Mouse (Mus musculus) neural tube, embryonic 12.5 days (tissue): ENCODE data around the gene 9130230L23Rik. TPM values are rescaled to one million over a fixed set of nuclear protein-coding genes. Genes with fewer than 3 reads are reported as not detected.
"Not testable (repeated sequence)": the region's sequence is repeated elsewhere in the genome, so short reads cannot be mapped to it uniquely, and the experiment has no call there.

Source experiments
- ATAC-seq: fragments of 200-750 bp; cut with Nextera tagmentation; 2 replicates; pipeline ENCODE4 v1.8.0; 2017; ENCODE audit warnings: low read depth, mild to moderate bottlenecking, moderate TSS enrichment, moderate library complexity; ENCODE audit not compliant: low FRiP score
- H3K27ac ChIP-seq: fragments of 300-500 bp; sonication (generic); 2 replicates; pipeline ENCODE4 v1.5.1; 2016
- H3K27me3 ChIP-seq: fragments of 300-500 bp; sonication (generic); replicated peaks from 2 replicates; pipeline ENCODE4 v1.6.1; 2016; ENCODE audit warnings: mild to moderate bottlenecking
- H3K36me3 ChIP-seq: fragments of 300-500 bp; sonication (generic); 2 replicates; pipeline ENCODE4 v1.6.1; 2016; ENCODE audit warnings: mild to moderate bottlenecking
- H3K4me1 ChIP-seq: fragments of 300-500 bp; sonication (generic); 2 replicates; pipeline ENCODE4 v1.6.1; 2016
- H3K4me2 ChIP-seq: fragments of 300-500 bp; sonication (generic); replicated peaks from 2 replicates; pipeline ENCODE4 v1.6.1; 2016; ENCODE audit warnings: mild to moderate bottlenecking
- H3K4me3 ChIP-seq: fragments of 300-500 bp; sonication (generic); 2 replicates; pipeline ENCODE4 v1.5.1; 2016
- H3K9ac ChIP-seq: fragments of 300-500 bp; sonication (generic); 2 replicates; pipeline ENCODE4 v1.6.1; 2016; ENCODE audit warnings: mild to moderate bottlenecking
- H3K9me3 ChIP-seq: fragments of 300-500 bp; sonication (generic); 2 replicates; pipeline ENCODE4 v1.6.1; 2016; ENCODE audit warnings: mild to moderate bottlenecking
- WGBS: fragments of 180-500 bp; shearing (Covaris S2); methylation state at CpG from one replicate; pipeline ENCODE4 v1.1.7; 2016; 5-methylcytosine and 5-hydroxymethylcytosine counted together
- polyA plus RNA-seq: library from polyadenylated mRNA; unstranded; fragments of >200 nt; fragmentation: Nextera tagmentation; extraction: Ambion mirVana; gene quantifications from 2 replicates; pipeline ENCODE4 v1.2.1, GENCODE M21; 2016

The 9130230L23Rik gene
- polyA plus RNA-seq, 1 experiment from 2014 or later, result 0.05 TPM

- Histone ChIP-seq H3K4me3 (no peak overlapping the region), H3K9ac (no peak overlapping the region), H3K4me2 (no peak overlapping the region), H3K4me1 (peaks cover 3% of the 10 kb centered on the region; the same call in 1 of the 2 replicates), H3K27me3 (no peaks in the 10 kb centered on the region), H3K36me3 (no peaks in the 10 kb centered on the region), H3K27ac (no peak overlapping the region), H3K9me3 (no peaks in the 10 kb centered on the region)
- ATAC-seq, result no peak
- 81% methylated on average over 7 of the region's 7 CpGs for WGBS
These were observed 4.0 kb downstream of the 9130230L23Rik start for GRCm38 (mm10) chr5:66000074-66000473.

- H3K4me1 ChIP-seq, result peaks cover 3% of the 10 kb centered on the region; the same call in 1 of the 2 replicates
- ATAC-seq, result no peak
- H3K9ac ChIP-seq, result no peak overlapping the region
- H3K4me3 ChIP-seq, result no peak overlapping the region
- no peaks in the 10 kb centered on the region for H3K27me3 ChIP-seq
- H3K9me3 ChIP-seq, result no peaks in the 10 kb centered on the region
- H3K36me3 ChIP-seq, result no peaks in the 10 kb centered on the region
- 92% methylated on average over 7 of the region's 7 CpGs for WGBS
- H3K27ac ChIP-seq, result no peak overlapping the region
- H3K4me2 ChIP-seq, result no peak overlapping the region
These were observed 5.0 kb downstream of the 9130230L23Rik start for GRCm38 (mm10) chr5:65999106-65999505.

GRCm38 (mm10) chr5:65997813-65998212 is 6.3 kb downstream of the 9130230L23Rik start:
- no peak overlapping the region for H3K4me3 ChIP-seq
- H3K36me3 ChIP-seq, result no peaks in the 10 kb centered on the region
- no peak overlapping the region for H3K4me2 ChIP-seq
- H3K9ac ChIP-seq, result no peak overlapping the region
- no peaks in the 10 kb centered on the region for H3K9me3 ChIP-seq
- H3K27me3 ChIP-seq, result no peaks in the 10 kb centered on the region
- no peak overlapping the region for H3K27ac ChIP-seq
- no peak for ATAC-seq
- H3K4me1 ChIP-seq, result peaks cover 3% of the 10 kb centered on the region; the same call in 1 of the 2 replicates

DNA sequence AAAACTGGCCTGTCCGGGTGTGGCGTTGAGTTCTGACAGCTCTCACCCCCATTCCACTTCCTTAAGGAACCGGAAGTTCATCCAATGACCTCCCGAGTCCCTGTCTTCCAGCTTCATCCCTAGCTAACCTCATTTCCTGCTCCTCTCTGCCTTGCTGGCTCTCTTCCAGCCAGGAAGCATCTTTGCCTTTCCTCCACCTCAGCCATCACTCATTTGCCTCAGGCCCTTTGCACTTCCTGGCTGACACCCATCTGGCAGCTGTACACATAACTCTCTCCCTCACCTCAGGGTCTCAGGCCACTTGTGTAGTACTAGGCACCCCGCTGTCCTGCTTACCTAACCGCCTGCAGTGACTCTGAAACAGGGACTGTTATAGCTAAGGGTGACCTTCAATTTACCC is 9.4 kb downstream of the 9130230L23Rik start:
- no peaks in the 10 kb centered on the region for H3K36me3 ChIP-seq
- no peaks in the 10 kb centered on the region for H3K27me3 ChIP-seq
- no peaks in the 10 kb centered on the region for H3K4me1 ChIP-seq
- H3K4me3 ChIP-seq, result no peak overlapping the region
- no peaks in the 10 kb centered on the region for H3K9me3 ChIP-seq
- ATAC-seq, result no peak
- whole genome bisulfite sequencing, result 83% methylated on average over 6 of the region's 6 CpGs
- no peak overlapping the region for H3K27ac ChIP-seq
- no peak overlapping the region for H3K9ac ChIP-seq
- H3K4me2 ChIP-seq, result no peak overlapping the region

DNA sequence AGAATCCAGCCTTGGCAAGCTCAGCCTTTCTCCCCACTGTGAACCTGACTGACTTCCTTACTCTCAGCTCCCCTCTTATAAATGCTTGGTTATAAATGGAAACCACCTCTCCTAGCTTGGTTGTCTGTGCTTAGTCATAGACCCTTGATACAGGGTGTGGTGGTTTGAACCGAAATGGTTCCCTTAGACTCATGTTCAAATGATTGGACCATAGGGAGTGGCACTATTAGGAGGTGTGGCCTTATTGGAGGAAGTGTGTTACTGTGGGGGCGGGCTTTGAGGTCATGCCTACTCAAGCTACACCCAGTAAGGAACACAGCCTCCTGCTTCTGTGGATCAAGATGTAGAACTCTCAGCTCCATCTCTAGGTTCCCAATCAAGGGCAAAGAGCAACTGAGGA is 12.9 kb downstream of the 9130230L23Rik start:
- Histone ChIP-seq H3K9me3 (no peaks in the 10 kb centered on the region), H3K36me3 (no peaks in the 10 kb centered on the region), H3K4me1 (no peaks in the 10 kb centered on the region), H3K9ac (no peak overlapping the region), H3K27ac (no peak overlapping the region), H3K4me2 (no peak overlapping the region), H3K27me3 (no peaks in the 10 kb centered on the region), H3K4me3 (no peak overlapping the region)
- ATAC-seq, result no peak
- WGBS, result 89% methylated on average over 2 of the region's 2 CpGs

DNA sequence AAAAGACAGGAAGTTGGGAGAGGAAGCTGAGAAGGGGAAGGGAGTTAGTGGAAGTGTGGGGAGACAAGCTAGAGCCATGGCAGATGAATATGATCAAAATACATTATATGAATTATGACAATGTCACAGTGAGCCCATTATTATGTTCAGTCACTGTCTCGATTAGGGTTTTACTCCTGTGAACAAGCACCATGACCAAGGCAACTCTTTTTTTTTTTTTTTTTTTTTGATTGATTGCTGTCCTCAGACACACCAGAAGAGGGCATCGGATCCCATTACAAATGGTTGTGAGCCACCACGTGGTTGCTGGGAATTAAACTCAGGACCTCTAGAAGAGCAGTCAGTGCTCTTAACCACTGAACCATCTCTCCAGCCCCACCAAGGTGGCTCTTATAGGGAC is 17.1 kb downstream of the 9130230L23Rik start:
- not testable (repeated sequence) for H3K4me3 ChIP-seq, H3K36me3 ChIP-seq, H3K27ac ChIP-seq, H3K9ac ChIP-seq, ATAC-seq, H3K4me1 ChIP-seq, H3K27me3 ChIP-seq, H3K4me2 ChIP-seq, H3K9me3 ChIP-seq
- WGBS, result 71% methylated on average over 3 of the region's 3 CpGs

DNA sequence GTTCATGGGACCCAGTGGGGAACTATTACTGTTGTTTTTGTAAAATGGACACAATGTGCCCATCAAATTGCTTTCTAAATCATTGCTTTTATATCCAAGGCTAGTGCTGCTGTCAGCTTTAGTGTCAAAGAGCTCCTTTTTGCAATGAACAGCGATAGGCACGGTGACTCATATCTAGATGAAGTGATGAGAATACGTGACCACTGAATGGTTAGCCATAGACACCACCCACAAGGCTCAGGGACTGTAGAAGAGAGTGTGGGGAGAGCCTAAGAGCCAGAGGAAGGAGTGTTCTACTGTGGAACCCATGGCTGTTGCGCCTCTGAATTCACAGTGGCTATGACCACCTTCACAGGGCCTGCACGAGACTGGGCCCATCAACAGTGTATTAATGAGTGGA is 17.7 kb downstream of the 9130230L23Rik start:
- no peak for ATAC-seq
- Histone ChIP-seq H3K9me3 (no peaks in the 10 kb centered on the region), H3K36me3 (no peaks in the 10 kb centered on the region), H3K27ac (no peak overlapping the region), H3K4me3 (no peak overlapping the region), H3K9ac (no peak overlapping the region), H3K4me1 (no peaks in the 10 kb centered on the region), H3K4me2 (no peak overlapping the region), H3K27me3 (no peaks in the 10 kb centered on the region)
- 92% methylated on average over 5 of the region's 5 CpGs for WGBS

DNA sequence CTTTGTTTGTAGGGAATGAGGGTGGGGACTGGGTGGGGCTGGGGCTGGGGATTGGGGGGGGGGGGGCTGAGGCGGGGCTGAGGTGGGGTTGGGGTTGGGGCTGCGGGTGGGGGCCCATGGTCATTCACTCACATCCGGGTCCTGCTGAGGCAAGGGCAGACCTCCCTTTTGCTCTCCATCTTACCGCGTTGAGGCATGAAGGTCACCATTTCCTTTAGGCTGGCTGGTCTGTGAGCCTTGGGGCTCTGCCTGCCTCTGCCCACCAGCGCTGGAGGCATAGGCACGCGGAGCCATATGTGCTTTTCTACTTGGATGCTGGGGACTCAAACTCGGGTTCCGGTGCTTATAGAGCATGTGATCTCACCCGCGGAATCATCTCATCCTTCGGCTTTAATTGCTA is 28.4 kb downstream of the 9130230L23Rik start:
- Histone ChIP-seq H3K4me3 (no peak overlapping the region), H3K9me3 (no peaks in the 10 kb centered on the region), H3K9ac (no peak overlapping the region), H3K27ac (no peak overlapping the region), H3K36me3 (no peaks in the 10 kb centered on the region), H3K4me2 (no peak overlapping the region), H3K4me1 (no peaks in the 10 kb centered on the region), H3K27me3 (no peaks in the 10 kb centered on the region)
- no peak for ATAC-seq
- 88% methylated on average over 13 of the region's 13 CpGs for WGBS

DNA sequence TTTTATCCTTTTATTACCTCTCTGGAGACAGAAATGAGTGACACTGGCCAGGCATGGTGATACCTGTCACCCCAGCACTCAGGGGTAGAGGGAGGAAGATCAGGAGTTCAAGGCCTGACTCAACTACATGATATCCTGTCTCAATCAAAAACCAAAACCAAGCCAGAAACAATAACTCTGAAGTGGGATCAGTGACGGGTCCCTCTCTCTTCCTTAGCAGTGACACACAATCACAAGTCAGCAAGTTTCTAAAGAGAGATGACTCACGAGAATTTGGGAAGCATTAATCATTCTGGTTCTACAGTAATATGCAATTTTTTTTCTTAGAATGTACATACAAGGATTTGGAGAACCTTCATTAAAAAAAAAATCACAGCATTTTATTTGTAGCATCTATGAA is 30.9 kb downstream of the 9130230L23Rik start:
- H3K27ac ChIP-seq, result no peak overlapping the region
- H3K9me3 ChIP-seq, result no peaks in the 10 kb centered on the region
- no peak overlapping the region for H3K4me2 ChIP-seq
- no peak overlapping the region for H3K9ac ChIP-seq
- ATAC-seq, result no peak
- H3K27me3 ChIP-seq, result no peaks in the 10 kb centered on the region
- WGBS, result 75% methylated on average over 2 of the region's 2 CpGs
- no peak overlapping the region for H3K4me3 ChIP-seq
- no peaks in the 10 kb centered on the region for H3K4me1 ChIP-seq
- H3K36me3 ChIP-seq, result no peaks in the 10 kb centered on the region

DNA sequence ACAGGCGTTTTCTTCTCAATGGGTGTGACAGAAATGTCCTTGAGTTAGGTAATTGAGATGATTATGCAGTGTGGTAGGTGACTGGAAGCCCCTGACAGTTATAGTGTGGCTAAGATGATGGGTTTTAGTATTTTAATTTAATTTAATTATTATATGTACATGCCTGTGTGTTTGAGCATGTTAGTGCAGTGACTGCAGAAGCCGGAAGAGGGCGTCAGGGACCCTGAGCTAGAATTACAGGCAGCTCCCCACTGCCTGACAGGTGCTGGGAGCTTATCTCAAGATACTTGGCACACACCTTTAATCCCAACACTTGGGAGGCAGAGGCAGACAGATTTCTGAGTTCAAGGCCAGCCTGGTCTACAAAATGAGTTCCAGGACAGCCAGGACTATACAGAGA is 36.1 kb downstream of the 9130230L23Rik start:
- WGBS, result 91% methylated on average over 3 of the region's 3 CpGs
- no peak for ATAC-seq
- no peak overlapping the region for H3K4me3 ChIP-seq
- H3K9me3 ChIP-seq, result no peaks in the 10 kb centered on the region
- no peak overlapping the region for H3K4me2 ChIP-seq
- H3K4me1 ChIP-seq, result no peaks in the 10 kb centered on the region
- H3K9ac ChIP-seq, result no peak overlapping the region
- H3K27me3 ChIP-seq, result no peaks in the 10 kb centered on the region
- H3K27ac ChIP-seq, result no peak overlapping the region
- H3K36me3 ChIP-seq, result no peaks in the 10 kb centered on the region

DNA sequence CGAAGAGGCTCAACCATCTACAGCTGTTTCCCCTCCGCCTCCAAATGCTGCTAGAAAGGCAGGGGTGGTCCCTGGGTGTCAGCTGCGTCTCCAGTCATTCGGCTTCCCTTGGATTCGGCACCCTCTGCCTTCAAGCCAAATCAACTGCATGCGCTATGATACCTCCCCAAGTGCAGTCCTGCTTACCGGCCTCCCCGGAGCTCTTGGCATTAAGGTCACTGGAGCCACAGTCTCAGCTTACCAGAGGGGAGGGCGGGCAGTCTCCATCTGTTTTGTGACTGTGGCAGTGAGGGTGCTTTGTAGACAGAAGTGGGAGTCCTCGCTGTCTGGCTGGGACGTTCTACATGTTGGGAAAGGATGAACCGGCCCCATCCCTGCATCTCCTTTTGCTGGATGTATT is 37.0 kb downstream of the 9130230L23Rik start:
- WGBS, result 67% methylated on average over 12 of the region's 12 CpGs

GRCm38 (mm10) chr5:65965771-65966279 is 38.3 kb downstream of the 9130230L23Rik start:
- H3K4me1 ChIP-seq, result no peaks in the 10 kb centered on the region
- H3K27ac ChIP-seq, result no peak overlapping the region
- no peaks in the 10 kb centered on the region for H3K27me3 ChIP-seq
- H3K9ac ChIP-seq, result no peak overlapping the region
- H3K36me3 ChIP-seq, result no peaks in the 10 kb centered on the region
- H3K4me3 ChIP-seq, result no peak overlapping the region
- H3K4me2 ChIP-seq, result no peak overlapping the region
- WGBS, result 72% methylated on average over 7 of the region's 7 CpGs
- no peak for ATAC-seq
- no peaks in the 10 kb centered on the region for H3K9me3 ChIP-seq

More for the DNA sequence above, 37.0 kb downstream of the 9130230L23Rik start:
- Histone ChIP-seq H3K9ac (no peak overlapping the region), H3K4me2 (no peak overlapping the region), H3K27me3 (no peaks in the 10 kb centered on the region), H3K9me3 (no peaks in the 10 kb centered on the region), H3K36me3 (no peaks in the 10 kb centered on the region), H3K27ac (no peak overlapping the region), H3K4me1 (no peaks in the 10 kb centered on the region), H3K4me3 (no peak overlapping the region)
- no peak for ATAC-seq

GRCm38 (mm10) chr5:65963291-65963690 is 40.8 kb downstream of the 9130230L23Rik start:
- Histone ChIP-seq H3K27ac (no peak overlapping the region), H3K4me3 (no peak overlapping the region), H3K27me3 (no peaks in the 10 kb centered on the region), H3K9ac (no peak overlapping the region), H3K4me1 (no peaks in the 10 kb centered on the region), H3K36me3 (no peaks in the 10 kb centered on the region), H3K9me3 (no peaks in the 10 kb centered on the region), H3K4me2 (no peak overlapping the region)
- 93% methylated on average over 5 of the region's 5 CpGs for WGBS
- no peak for ATAC-seq
